Mouse (Mus musculus) inflammation-experienced regulatory T-cells, adult 16 weeks (primary cell): ENCODE results near the gene Acot12. TPM values are rescaled to one million over a fixed set of nuclear protein-coding genes. Genes with fewer than 3 reads are reported as not detected.

Experiments
- polyA plus RNA-seq: library from polyadenylated mRNA; unstranded; fragments of 100-300 nt; shearing (Covaris generic); gene quantifications from one replicate; pipeline ENCODE4 v1.2.1, GENCODE M21; 2017

Acot12 gene
- polyA plus RNA-seq: 0.66 TPM

GRCm38 (mm10) chr13:91741280-91742047, at the start of gene Acot12:
Gene Acot12 (plus strand): TSS chr13:91741512.

DNA sequence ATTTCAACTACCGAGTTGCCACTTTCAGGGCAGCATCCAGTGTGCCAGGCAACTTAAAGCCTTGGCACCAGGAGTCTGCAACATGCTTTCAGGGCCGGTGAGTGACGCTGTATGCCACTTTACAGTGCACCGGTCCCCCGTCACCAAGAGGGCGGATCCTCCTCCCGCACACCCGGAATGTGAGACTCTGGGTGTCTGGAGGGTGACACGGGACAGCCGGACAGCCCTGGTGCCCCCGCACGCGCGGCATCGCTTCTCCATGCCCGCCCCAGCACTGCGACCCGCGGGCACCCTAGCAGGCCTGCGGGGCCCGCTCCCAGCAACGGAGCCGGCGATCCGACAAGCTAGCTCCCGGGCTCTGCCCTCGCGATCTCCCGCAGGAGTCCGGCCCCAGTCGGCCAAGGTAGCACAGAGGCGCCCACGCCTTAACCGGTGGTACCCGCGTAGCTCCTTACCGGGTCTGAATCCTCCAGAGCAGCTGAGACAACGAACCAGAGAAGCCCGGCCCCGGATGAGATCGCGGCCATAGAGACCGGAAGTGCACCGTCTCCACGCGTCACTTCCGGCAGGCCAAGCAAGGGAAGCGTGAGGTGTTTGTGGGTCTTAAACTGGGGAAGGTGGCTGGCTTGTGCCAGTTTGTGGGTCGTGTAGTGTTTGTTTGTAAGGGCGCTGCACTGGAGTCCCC, 66.0 kb downstream of the Acot12 start, which contains the start of gene Zcchc9:
Gene Zcchc9 (minus strand): TSS at position 551 of the 685 bp plus-strand sequence.

Other genes starting within 250 kb of the Acot12 start
- gene Zcchc9, start 66.2 kb downstream of the Acot12 start, polyA plus RNA-seq: 49.0 TPM
- gene Ckmt2, start 135.4 kb downstream of the Acot12 start, polyA plus RNA-seq: not detected